Mouse (Mus musculus): ENCODE results near the gene Nle1. TPM values are rescaled to one million over a fixed set of nuclear protein-coding genes. Genes with fewer than 3 reads are reported as not detected.

The Nle1 gene
- polyA plus RNA-seq, 1 experiment, result not detected

GRCm38 (mm10) chr11:82899720-82900119 lies 8.5 kb downstream of the Nle1 start:
- 95% methylated on average over 5 of the region's 5 CpGs for WGBS
- Histone ChIP-seq H3K4me1 (ENCODE audit: control insufficient read depth, insufficient read depth, low read length) (no peaks in the 10 kb centered on the region), H3K4me3 (ENCODE audit: insufficient read depth, low read depth, low read length) (no peak overlapping the region), H3K27ac (ENCODE audit: insufficient read depth, low read depth, low read length) (no peak overlapping the region)
- TF ChIP-seq POLR2A (IDR thresholded peaks at IDR 0.05; ENCODE audit: insufficient read depth, low read depth, low read length) (no peak), CTCF (IDR thresholded peaks at IDR 0.05; ENCODE audit: insufficient read depth, low read depth, low read length) (no peak)

GRCm38 (mm10) chr11:82897478-82897877 lies 10.7 kb downstream of the Nle1 start:
- no peak for TF ChIP-seq POLR2A (IDR thresholded peaks at IDR 0.05; ENCODE audit: insufficient read depth, low read depth, low read length)
- TF ChIP-seq CTCF (IDR thresholded peaks at IDR 0.05; ENCODE audit: insufficient read depth, low read depth, low read length), result no peak
- WGBS, result 87% methylated on average over 10 of the region's 10 CpGs
- H3K4me3 ChIP-seq (ENCODE audit: insufficient read depth, low read depth, low read length), result no peak overlapping the region
- H3K4me1 ChIP-seq (ENCODE audit: control insufficient read depth, insufficient read depth, low read length), result no peaks in the 10 kb centered on the region
- H3K27ac ChIP-seq (ENCODE audit: insufficient read depth, low read depth, low read length), result no peak overlapping the region

- Histone ChIP-seq H3K4me3 (ENCODE audit: insufficient read depth, low read depth, low read length) (no peak within 1 kb of the TSS), H3K4me1 (ENCODE audit: control insufficient read depth, insufficient read depth, low read length) (peaks cover 18% of the 10 kb centered on the region), H3K27ac (ENCODE audit: insufficient read depth, low read depth, low read length) (no peak within 1 kb of the TSS)
- TF ChIP-seq POLR2A (IDR thresholded peaks at IDR 0.05; ENCODE audit: insufficient read depth, low read depth, low read length) (no peak), CTCF (IDR thresholded peaks at IDR 0.05; ENCODE audit: insufficient read depth, low read depth, low read length) (no peak)
- 67% methylated on average over 7 of the region's 7 CpGs for WGBS
These were observed 16.3 kb downstream of the Nle1 start, which contains the start of gene Fndc8 for GRCm38 (mm10) chr11:82891936-82892335. Gene Fndc8 (plus strand): TSS chr11:82892124.

GRCm38 (mm10) chr11:82890342-82890762 lies 17.9 kb downstream of the Nle1 start, which contains the start of gene Rad51d:
Gene Rad51d (minus strand): TSS chr11:82890614.
- Histone ChIP-seq H3K27ac (ENCODE audit: insufficient read depth, low read depth, low read length) (0 out of 2 replicates have a peak within 1 kb of the TSS, but pooled peaks have one; percentile 16), H3K4me1 (ENCODE audit: control insufficient read depth, insufficient read depth, low read length) (peaks cover 18% of the 10 kb centered on the region), H3K4me3 (ENCODE audit: insufficient read depth, low read depth, low read length) (peak within 1 kb of the TSS; percentile 88)
- WGBS, result under 1% methylated on average over 26 of the region's 26 CpGs
- TF ChIP-seq POLR2A (IDR thresholded peaks at IDR 0.05; ENCODE audit: insufficient read depth, low read depth, low read length), result peak; percentile 31; the same call in 1 of the 2 replicates
- TF ChIP-seq CTCF (IDR thresholded peaks at IDR 0.05; ENCODE audit: insufficient read depth, low read depth, low read length), result peak; percentile 92

- H3K27ac ChIP-seq (ENCODE audit: insufficient read depth, low read depth, low read length), result 0 out of 2 replicates have a peak overlapping the region, but pooled peaks have one; percentile 16
- peak overlapping the region; percentile 88 for H3K4me3 ChIP-seq (ENCODE audit: insufficient read depth, low read depth, low read length)
- TF ChIP-seq CTCF (IDR thresholded peaks at IDR 0.05; ENCODE audit: insufficient read depth, low read depth, low read length) (no peak), POLR2A (IDR thresholded peaks at IDR 0.05; ENCODE audit: insufficient read depth, low read depth, low read length) (no peak)
- WGBS, result 4% methylated on average over 31 of the region's 31 CpGs
- peaks cover 18% of the 10 kb centered on the region for H3K4me1 ChIP-seq (ENCODE audit: control insufficient read depth, insufficient read depth, low read length)
These were observed 18.5 kb downstream of the Nle1 start for GRCm38 (mm10) chr11:82889524-82890341.

- H3K27ac ChIP-seq (ENCODE audit: insufficient read depth, low read depth, low read length), result no peak overlapping the region
These were observed 19.7 kb downstream of the Nle1 start for GRCm38 (mm10) chr11:82888491-82888946.

GRCm38 (mm10) chr11:82886559-82886958 lies 21.7 kb downstream of the Nle1 start:
- Histone ChIP-seq H3K27ac (ENCODE audit: insufficient read depth, low read depth, low read length) (no peak overlapping the region), H3K4me3 (ENCODE audit: insufficient read depth, low read depth, low read length) (no peak overlapping the region), H3K4me1 (ENCODE audit: control insufficient read depth, insufficient read depth, low read length) (peaks cover 18% of the 10 kb centered on the region)
- TF ChIP-seq CTCF (IDR thresholded peaks at IDR 0.05; ENCODE audit: insufficient read depth, low read depth, low read length), result no peak
- TF ChIP-seq POLR2A (IDR thresholded peaks at IDR 0.05; ENCODE audit: insufficient read depth, low read depth, low read length), result no peak
- 92% methylated on average over 3 of the region's 3 CpGs for WGBS

More at GRCm38 (mm10) chr11:82888491-82888946, 19.7 kb downstream of the Nle1 start:
- WGBS, result 45% methylated on average over 10 of the region's 10 CpGs
- Histone ChIP-seq H3K4me3 (ENCODE audit: insufficient read depth, low read depth, low read length) (no peak overlapping the region), H3K4me1 (ENCODE audit: control insufficient read depth, insufficient read depth, low read length) (peaks cover 18% of the 10 kb centered on the region)
- no peak for TF ChIP-seq CTCF (IDR thresholded peaks at IDR 0.05; ENCODE audit: insufficient read depth, low read depth, low read length)
- no peak for TF ChIP-seq POLR2A (IDR thresholded peaks at IDR 0.05; ENCODE audit: insufficient read depth, low read depth, low read length)

GRCm38 (mm10) chr11:82883180-82883579 lies 25.0 kb downstream of the Nle1 start:
- Histone ChIP-seq H3K27ac (ENCODE audit: insufficient read depth, low read depth, low read length) (no peak overlapping the region), H3K4me1 (ENCODE audit: control insufficient read depth, insufficient read depth, low read length) (peaks cover under 1% of the 10 kb centered on the region), H3K4me3 (ENCODE audit: insufficient read depth, low read depth, low read length) (no peak overlapping the region)
- WGBS, result 87% methylated on average over 8 of the region's 8 CpGs
- no peak for TF ChIP-seq CTCF (IDR thresholded peaks at IDR 0.05; ENCODE audit: insufficient read depth, low read depth, low read length)
- no peak for TF ChIP-seq POLR2A (IDR thresholded peaks at IDR 0.05; ENCODE audit: insufficient read depth, low read depth, low read length)

- TF ChIP-seq CTCF (IDR thresholded peaks at IDR 0.05; ENCODE audit: insufficient read depth, low read depth, low read length), result no peak
- WGBS, result 49% methylated on average over 7 of the region's 7 CpGs
- no peak overlapping the region for H3K4me3 ChIP-seq (ENCODE audit: insufficient read depth, low read depth, low read length)
These were observed 30.4 kb downstream of the Nle1 start for GRCm38 (mm10) chr11:82877726-82878344.

More at GRCm38 (mm10) chr11:82877726-82878344, 30.4 kb downstream of the Nle1 start:
- no peaks in the 10 kb centered on the region for H3K4me1 ChIP-seq (ENCODE audit: control insufficient read depth, insufficient read depth, low read length)
- H3K27ac ChIP-seq (ENCODE audit: insufficient read depth, low read depth, low read length), result no peak overlapping the region

All from olfactory bulb, adult 2 months (tissue).